Mouse (Mus musculus) CH12.LX (cell line): Measurements from ENCODE around the gene Cyp2f2. TPM values are rescaled to one million over a fixed set of nuclear protein-coding genes. Genes with fewer than 3 reads are reported as not detected.

ENCODE experiments used
- DNase-seq: peaks from one replicate; pipeline ENCODE4 v3.0.0-alpha.2; 2013; ENCODE audit errors: extremely low read depth
- H3K27ac ChIP-seq: 2 replicates; pipeline ENCODE4 v1.5.1; 2012; ENCODE audit warnings: low read depth, mild to moderate bottlenecking, control low read depth, moderate library complexity; ENCODE audit not compliant: insufficient read depth
- H3K27me3 ChIP-seq: replicated peaks from 2 replicates; pipeline ENCODE3; 2012; ENCODE audit warnings: inconsistent platforms
- H3K36me3 ChIP-seq, 2 experiments: replicated peaks in 1 of 2; 2 replicates each; pipeline versions ENCODE3 to v1.6.1; 2012; ENCODE audit warnings: inconsistent platforms in 1 of 2, low read length in 1 of 2, mild to moderate bottlenecking in 1 of 2, mixed read lengths in 1 of 2, moderate library complexity in 1 of 2; ENCODE audit not compliant: control insufficient read depth in 1 of 2, insufficient read depth in 1 of 2
- H3K4me1 ChIP-seq, 2 experiments: 2 replicates each; pipeline ENCODE4 v1.6.1; 2012; ENCODE audit warnings: inconsistent platforms in 1 of 2, moderate library complexity in 1 of 2; ENCODE audit not compliant: insufficient read depth in 2 of 2, control insufficient read depth in 1 of 2
- H3K4me2 ChIP-seq: 2 replicates; pipeline ENCODE4 v1.6.1; 2012; ENCODE audit warnings: low read depth, mild to moderate bottlenecking, control low read depth; ENCODE audit not compliant: poor library complexity, insufficient read depth, severe bottlenecking
- H3K4me3 ChIP-seq, 3 experiments: fragments of 150-350 bp in 1 of 3; sonication (generic) in 1 of 3; replicated peaks in 1 of 3; 2 replicates each; pipeline versions ENCODE3 to v1.5.1; 2011 to 2012; ENCODE audit warnings: low read depth in 2 of 3, low read length in 2 of 3, mild to moderate bottlenecking in 2 of 3, moderate library complexity in 2 of 3, control low read depth in 1 of 3, improper control_type of control experiment in 1 of 3, inconsistent platforms in 1 of 3, mixed read lengths in 1 of 3; ENCODE audit not compliant: poor library complexity in 1 of 3
- H3K79me2 ChIP-seq: replicated peaks from 2 replicates; pipeline ENCODE4 v1.6.1; 2012; ENCODE audit warnings: mild to moderate bottlenecking, moderate library complexity; ENCODE audit not compliant: control insufficient read depth, poor library complexity, insufficient read depth, severe bottlenecking; ENCODE audit errors: extremely low read depth
- H3K9ac ChIP-seq: 2 replicates; pipeline ENCODE4 v1.6.1; 2012; ENCODE audit warnings: low read depth, mild to moderate bottlenecking, control low read depth, moderate library complexity; ENCODE audit not compliant: insufficient read depth
- H3K9me3 ChIP-seq: replicated peaks from 2 replicates; pipeline ENCODE3; 2012; ENCODE audit warnings: low read length, inconsistent platforms, mixed read lengths
- BHLHE40 ChIP-seq: IDR thresholded peaks from 2 replicates; pipeline ENCODE4 v1.6.1; 2011; ENCODE audit warnings: mild to moderate bottlenecking, low read depth, low read length, improper control_type of control experiment
- CHD2 ChIP-seq: IDR thresholded peaks from 2 replicates; pipeline ENCODE4 v1.6.1; 2011; ENCODE audit warnings: low read length, improper control_type of control experiment
- CTCF ChIP-seq, 2 experiments: IDR thresholded peaks in 1 of 2; conservative IDR thresholded peaks in 1 of 2; 2 replicates each; pipeline ENCODE4 v1.5.1; 2011 to 2012; ENCODE audit warnings: low read depth in 2 of 2, low read length in 2 of 2, improper control_type of control experiment in 1 of 2, inconsistent platforms in 1 of 2, mild to moderate bottlenecking in 1 of 2, moderate library complexity in 1 of 2
- GABPA ChIP-seq: IDR thresholded peaks from 2 replicates; pipeline ENCODE4 v1.6.1; 2012; ENCODE audit warnings: low read depth, low read length, improper control_type of control experiment, inconsistent platforms; ENCODE audit not compliant: insufficient replicate concordance
- MAFK ChIP-seq: IDR thresholded peaks from 2 replicates; pipeline ENCODE4 v1.6.1; 2011; ENCODE audit warnings: low read length, improper control_type of control experiment; ENCODE audit not compliant: insufficient replicate concordance
- MYC ChIP-seq: IDR thresholded peaks from 2 replicates; pipeline ENCODE4 v1.6.1; 2011; ENCODE audit warnings: low read depth, mild to moderate bottlenecking, improper control_type of control experiment, low read length
- TCF12 ChIP-seq: IDR thresholded peaks from 2 replicates; pipeline ENCODE4 v1.6.1; 2014; ENCODE audit warnings: low read depth, mild to moderate bottlenecking, inconsistent platforms, low read length, improper control_type of control experiment
- UBTF ChIP-seq: IDR thresholded peaks from 2 replicates; pipeline ENCODE4 v1.6.1; 2012; ENCODE audit warnings: low read depth, mild to moderate bottlenecking, inconsistent platforms, low read length, improper control_type of control experiment, moderate library complexity
- ZKSCAN1 ChIP-seq: IDR thresholded peaks from 2 replicates; pipeline ENCODE4 v1.6.1; 2012; ENCODE audit warnings: low read depth, inconsistent platforms, low read length, improper control_type of control experiment, borderline replicate concordance
- dilution Hi-C: fragments of 300-500 bp; cut with MboI; formaldehyde crosslinking; loops from 2 replicates; pipeline ENCODE4 v1.14.3; 2020; ENCODE audit warnings: low sequenced_read_pairs; ENCODE audit not compliant: extremely low pct_unique_long_range_greater_than_20kb, extremely low pct_ligation_motif_present
- in situ Hi-C: fragments of 300-500 bp; cut with MboI; formaldehyde crosslinking; loops from 3 replicates; pipeline ENCODE4 v1.14.3; 2019; ENCODE audit warnings: low sequenced_read_pairs, low pct_ligation_motif_present, low pct_unique_long_range_greater_than_20kb, mixed read lengths
- polyA plus RNA-seq: library from polyadenylated mRNA; unstranded; fragments of >175 nt; gene quantifications from 2 replicates; pipeline ENCODE4 v1.2.1, GENCODE M21; 2012; ENCODE audit warnings: low read depth; ENCODE audit not compliant: insufficient read length
- total RNA-seq, 2 experiments: library from RNA; depleted of rRNA; stranded (reverse); fragments of 300-350 nt in 1 of 2; fragments of >200 nt in 1 of 2; gene quantifications; 2 replicates each; pipeline ENCODE4 v1.2.3; 2012 to 2014

The Cyp2f2 gene
- total and polyA plus RNA-seq, 3 experiments: not detected

DNA sequence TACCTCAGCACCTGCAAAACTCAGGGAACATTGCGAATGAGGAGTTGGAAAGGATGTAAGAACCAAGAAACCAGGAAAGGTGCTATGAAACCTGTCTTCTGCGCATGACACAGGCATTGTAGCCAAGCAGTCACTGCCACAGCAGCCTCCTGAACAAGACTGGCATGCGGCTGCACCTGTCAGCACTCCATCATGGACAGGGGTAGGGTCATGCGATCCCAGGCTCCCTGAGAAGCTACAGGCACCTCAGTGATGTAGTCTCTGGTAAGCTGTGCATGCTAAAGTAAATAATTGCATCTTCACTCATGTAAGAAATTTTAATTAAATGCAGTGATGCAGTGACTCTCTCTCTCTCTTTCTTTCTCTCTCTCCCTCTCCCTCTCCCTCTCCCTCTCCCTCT lies 28.7 kb upstream of the Cyp2f2 start:
- in situ Hi-C loops (no loop called here), dilution Hi-C loops (no loop called here)
- TF ChIP-seq TCF12: no peak
- H3K27ac ChIP-seq: no peak overlapping the region
- no peak overlapping the region for H3K4me3 ChIP-seq
- DNase-seq: no peak
- H3K4me2 ChIP-seq: no peak overlapping the region
- no peaks in the 10 kb centered on the region for H3K9me3 ChIP-seq
- peaks cover 53% of the 10 kb centered on the region for H3K27me3 ChIP-seq
- H3K4me1 ChIP-seq: no peaks in the 10 kb centered on the region
- no peaks in the 10 kb centered on the region for H3K79me2 ChIP-seq
- no peaks in the 10 kb centered on the region for H3K36me3 ChIP-seq
- H3K9ac ChIP-seq: no peak overlapping the region

DNA sequence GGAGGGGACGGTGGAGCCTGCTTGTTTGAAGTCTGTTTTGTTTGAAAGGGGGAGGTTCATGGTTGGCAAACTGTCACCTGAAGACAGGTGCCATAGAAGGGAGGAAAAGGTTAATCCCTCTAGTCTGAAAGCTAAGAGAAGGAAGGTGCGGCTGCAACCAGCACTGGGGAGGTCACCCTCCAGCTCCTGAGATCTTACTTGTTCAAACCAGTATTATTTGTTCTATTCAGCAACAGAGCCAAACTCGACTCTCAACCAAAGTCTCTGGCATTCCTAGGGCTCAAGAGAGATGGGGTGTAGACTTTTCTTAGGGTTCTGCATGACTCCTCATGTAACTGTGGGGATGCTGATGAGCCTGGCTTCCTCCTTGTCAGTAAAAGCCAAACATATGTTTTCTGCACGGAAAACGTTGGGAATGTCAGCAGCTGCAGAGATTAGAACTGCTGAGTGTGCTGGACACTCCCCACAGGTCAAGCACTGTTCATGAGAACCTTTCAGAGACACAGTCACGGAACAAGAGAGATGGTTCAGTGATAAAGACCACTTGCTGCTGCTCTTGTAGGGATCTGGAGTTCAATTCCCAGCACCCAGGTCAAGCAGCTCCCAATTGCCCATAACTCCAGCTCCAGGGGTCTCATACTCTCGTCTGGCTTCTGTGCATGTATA lies 27.5 kb upstream of the Cyp2f2 start:
- H3K36me3 ChIP-seq: no peaks in the 10 kb centered on the region
- no peak overlapping the region for H3K27ac ChIP-seq
- peaks cover 53% of the 10 kb centered on the region for H3K27me3 ChIP-seq
- no peak overlapping the region for H3K4me3 ChIP-seq
- DNase-seq: no peak
- H3K9me3 ChIP-seq: no peaks in the 10 kb centered on the region
- in situ Hi-C loops (no loop called here), dilution Hi-C loops (no loop called here)
- H3K79me2 ChIP-seq: no peaks in the 10 kb centered on the region
- no peak overlapping the region for H3K9ac ChIP-seq
- no peak overlapping the region for H3K4me2 ChIP-seq
- TF ChIP-seq BHLHE40 (no peak), CTCF (conservative IDR thresholded peaks at IDR 0.05 in 1 of 2, IDR thresholded peaks at IDR 0.05 in 1 of 2; ENCODE audit: low read depth in 2 of 2, low read length in 2 of 2) (no peak), CHD2 (no peak), ZKSCAN1 (no peak), MYC (no peak), GABPA (no peak), UBTF (no peak), MAFK (no peak)
- H3K4me1 ChIP-seq: no peaks in the 10 kb centered on the region

DNA sequence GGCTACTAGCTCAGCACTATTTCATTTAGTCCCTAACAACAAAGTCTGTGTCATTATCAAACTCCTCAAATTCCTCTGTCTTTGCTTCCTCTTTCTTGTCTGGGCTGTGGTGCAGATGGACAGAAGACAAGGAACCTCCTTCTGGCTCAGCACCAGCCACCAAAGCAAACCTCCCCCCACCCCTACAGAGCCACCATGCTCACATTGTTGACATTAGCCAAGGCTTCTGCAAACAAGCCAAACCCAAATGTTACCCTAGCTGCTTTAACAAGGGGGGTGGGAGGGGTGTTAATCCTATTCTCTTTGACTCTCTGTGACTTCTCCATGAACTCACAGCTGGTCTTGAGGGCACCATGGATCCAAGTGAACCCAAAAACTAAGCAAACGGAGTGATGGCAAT lies 26.8 kb upstream of the Cyp2f2 start:
- in situ Hi-C loops (no loop called here), dilution Hi-C loops (no loop called here)
- Histone ChIP-seq H3K9me3 (no peaks in the 10 kb centered on the region), H3K36me3 (no peaks in the 10 kb centered on the region), H3K27me3 (peaks cover 53% of the 10 kb centered on the region), H3K4me1 (no peaks in the 10 kb centered on the region), H3K9ac (no peak overlapping the region), H3K4me3 (no peak overlapping the region), H3K4me2 (no peak overlapping the region), H3K79me2 (no peaks in the 10 kb centered on the region), H3K27ac (no peak overlapping the region)
- TF ChIP-seq MYC: no peak
- DNase-seq: no peak
